Mouse (Mus musculus) mature B cell (primary cell): ENCODE measurements around the gene Stk4.

Source experiments
- in situ Hi-C: fragments of 300-500 bp; cut with MboI; formaldehyde crosslinking; loops from 2 replicates; pipeline ENCODE4 v1.14.3; 2019

Stk4 gene

DNA sequence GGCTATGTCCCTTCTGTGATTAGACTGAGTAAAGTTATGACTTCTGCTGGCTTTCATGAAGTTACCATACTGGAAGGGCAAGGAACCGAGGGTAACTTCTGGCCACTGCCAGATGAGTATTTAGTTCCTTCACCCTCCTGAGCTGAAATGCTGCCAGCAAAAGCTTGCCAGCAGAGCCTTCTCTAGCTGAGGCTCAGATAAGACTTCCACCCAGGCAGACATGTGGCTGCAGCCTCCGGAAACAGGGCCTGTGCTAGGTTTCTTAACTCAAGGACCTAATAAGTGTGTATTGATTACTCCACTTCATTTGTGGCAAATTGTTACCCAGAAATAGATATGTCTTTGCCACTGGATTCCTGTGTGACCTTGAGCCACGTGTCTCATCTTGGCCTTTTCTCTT lies 103.3 kb downstream of the Stk4 start:
- in situ Hi-C loops: no loop called here

GRCm38 (mm10) chr2:164174649-164175395 lies 104.7 kb downstream of the Stk4 start:
- in situ Hi-C loops: no loop called here

DNA sequence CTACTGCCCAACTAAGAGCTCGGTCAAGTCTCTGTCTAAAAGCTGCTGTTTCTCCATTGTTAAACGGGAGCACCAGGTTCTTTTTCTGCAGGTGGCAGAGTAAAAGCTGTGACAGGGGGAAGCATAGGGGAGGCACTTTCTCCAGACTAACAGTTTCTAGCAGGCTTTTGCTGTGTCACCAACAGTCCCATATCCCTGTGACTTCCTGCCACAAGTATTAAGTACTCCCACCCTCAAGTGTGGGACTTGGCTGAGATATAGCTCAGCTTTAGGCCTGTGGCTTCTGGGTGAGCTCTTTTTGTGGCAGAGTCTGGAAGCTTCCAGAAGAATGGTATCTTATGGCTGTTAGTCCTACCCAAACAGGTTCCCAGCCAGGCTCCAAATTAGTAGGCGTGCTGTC lies 105.7 kb downstream of the Stk4 start:
- in situ Hi-C loops: no loop called here

- in situ Hi-C loops: no loop called here
These were observed 107.7 kb downstream of the Stk4 start for GRCm38 (mm10) chr2:164177831-164178230.

DNA sequence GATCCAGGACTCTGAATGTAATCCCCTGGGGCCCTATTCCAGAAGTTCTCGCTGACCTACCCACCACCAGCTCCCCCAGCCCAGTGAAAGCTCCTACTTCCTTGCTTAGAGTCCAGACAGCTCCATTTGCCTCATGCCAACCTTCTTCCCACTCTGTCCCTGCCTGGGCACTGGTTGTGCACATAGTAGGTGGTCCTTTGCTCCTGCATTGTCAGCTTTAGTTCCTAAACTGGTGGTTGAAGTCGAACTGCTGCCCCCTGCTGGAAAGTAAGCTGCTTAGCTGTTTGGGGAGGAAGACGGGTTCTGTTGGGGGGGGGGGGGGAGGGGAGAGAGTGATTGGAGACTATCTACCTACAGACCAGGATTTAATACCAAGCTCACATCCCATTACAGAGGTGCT lies 110.0 kb downstream of the Stk4 start:
- in situ Hi-C loops: no loop called here

DNA sequence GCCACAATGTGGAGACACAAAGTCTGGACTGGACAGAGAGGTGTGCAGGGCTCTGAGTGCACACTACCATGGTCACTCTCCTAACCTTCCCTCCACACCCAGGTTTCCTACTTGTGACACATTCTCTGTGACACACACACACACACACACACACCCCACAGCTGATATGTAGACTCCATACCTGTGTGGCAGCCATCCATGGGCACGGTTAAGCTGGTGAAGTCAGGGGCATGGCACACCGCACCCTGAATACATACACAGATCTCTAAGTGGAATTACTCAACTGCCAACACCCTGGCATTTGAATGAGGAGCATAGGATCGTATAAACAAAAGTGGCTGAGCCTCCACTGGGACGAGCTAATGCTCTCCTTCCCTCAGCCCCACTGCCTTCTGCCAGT lies 110.6 kb downstream of the Stk4 start:
- in situ Hi-C loops: no loop called here

GRCm38 (mm10) chr2:164182692-164183255 lies 112.7 kb downstream of the Stk4 start, which contains the start of gene Wfdc5:
Wfdc5 (minus strand) TSS chr2:164182742.
- in situ Hi-C loops: no loop called here

- in situ Hi-C loops: no loop called here
These were observed 113.2 kb downstream of the Stk4 start for GRCm38 (mm10) chr2:164183340-164183739.

GRCm38 (mm10) chr2:164184145-164184719 lies 114.1 kb downstream of the Stk4 start:
- in situ Hi-C loops: no loop called here

- in situ Hi-C loops: no loop called here
These were observed 118.6 kb downstream of the Stk4 start for GRCm38 (mm10) chr2:164188722-164189121.

DNA sequence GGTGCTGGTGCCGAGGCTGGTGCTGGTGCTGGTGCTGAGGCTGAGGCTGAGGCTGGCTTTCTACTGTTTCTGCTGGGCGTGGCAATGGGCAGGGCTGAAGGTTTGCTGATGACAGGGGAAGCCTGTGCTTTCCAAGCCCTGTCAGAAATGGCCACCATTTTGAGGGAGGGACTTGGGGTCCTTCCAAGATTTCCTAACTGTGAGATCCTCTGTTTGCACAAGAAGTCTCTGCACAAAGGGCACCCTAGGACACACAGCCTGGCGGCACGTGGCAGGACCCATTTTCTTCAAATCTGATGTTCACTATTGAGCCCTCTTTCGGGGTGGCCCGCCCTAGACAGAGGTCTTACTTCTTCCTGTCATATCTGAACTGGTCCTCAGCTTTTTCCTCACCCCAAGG lies 120.5 kb downstream of the Stk4 start, which contains the start of gene Wfdc12:
Wfdc12 (minus strand) TSS at position 33 of the 400 bp plus-strand sequence.
- in situ Hi-C loops: no loop called here

DNA sequence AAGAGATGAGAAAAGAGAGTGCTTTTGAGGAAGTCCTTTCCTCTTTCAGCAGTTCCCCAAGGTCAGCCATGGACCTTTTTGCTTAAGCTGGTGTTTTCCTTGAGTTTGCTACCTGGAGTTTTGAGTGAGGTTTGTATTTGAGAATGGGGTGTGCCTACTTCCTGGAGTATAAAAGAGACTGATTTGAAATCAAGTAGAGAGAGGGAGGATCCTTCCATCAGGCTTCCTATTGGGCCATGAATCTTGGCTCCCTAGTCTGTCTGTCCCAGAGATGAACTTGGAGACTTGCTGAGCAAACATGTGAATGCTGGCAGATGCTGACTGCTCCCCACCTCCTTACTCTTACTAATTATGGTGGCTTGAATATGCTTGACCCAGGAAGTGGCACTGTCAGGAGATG lies 122.2 kb downstream of the Stk4 start:
- in situ Hi-C loops: no loop called here

DNA sequence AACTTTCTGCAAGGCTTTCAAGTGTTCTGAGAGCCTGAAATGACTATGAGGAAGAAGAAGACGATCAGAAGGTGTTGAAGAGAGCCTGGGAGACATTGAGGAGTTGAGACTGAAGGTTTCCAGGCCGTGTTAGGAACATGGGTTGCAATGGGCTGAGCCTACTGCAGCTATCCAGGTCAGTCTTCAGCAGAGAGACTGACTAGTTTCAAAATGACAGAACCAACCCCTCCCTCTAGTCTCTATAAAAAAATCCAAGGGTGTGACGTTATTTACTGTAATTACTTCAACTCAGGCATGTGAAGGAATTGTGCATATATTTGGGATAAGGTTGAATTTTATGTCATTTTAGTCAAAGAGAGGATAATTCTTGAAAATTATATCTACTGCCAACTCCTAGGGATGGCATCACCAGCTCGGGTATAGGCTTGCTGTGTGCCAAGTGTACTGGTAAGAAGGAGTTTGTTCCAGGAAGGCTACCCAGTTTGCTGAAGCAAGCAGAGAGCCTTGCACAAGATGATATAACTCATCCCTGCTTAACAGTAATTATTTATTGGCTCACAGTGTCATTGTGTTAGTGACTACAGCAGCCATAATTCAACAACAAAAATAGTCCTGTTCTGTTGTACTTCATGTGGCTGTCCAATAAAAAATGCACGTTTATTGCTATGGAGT lies 125.0 kb downstream of the Stk4 start:
- in situ Hi-C loops: no loop called here

DNA sequence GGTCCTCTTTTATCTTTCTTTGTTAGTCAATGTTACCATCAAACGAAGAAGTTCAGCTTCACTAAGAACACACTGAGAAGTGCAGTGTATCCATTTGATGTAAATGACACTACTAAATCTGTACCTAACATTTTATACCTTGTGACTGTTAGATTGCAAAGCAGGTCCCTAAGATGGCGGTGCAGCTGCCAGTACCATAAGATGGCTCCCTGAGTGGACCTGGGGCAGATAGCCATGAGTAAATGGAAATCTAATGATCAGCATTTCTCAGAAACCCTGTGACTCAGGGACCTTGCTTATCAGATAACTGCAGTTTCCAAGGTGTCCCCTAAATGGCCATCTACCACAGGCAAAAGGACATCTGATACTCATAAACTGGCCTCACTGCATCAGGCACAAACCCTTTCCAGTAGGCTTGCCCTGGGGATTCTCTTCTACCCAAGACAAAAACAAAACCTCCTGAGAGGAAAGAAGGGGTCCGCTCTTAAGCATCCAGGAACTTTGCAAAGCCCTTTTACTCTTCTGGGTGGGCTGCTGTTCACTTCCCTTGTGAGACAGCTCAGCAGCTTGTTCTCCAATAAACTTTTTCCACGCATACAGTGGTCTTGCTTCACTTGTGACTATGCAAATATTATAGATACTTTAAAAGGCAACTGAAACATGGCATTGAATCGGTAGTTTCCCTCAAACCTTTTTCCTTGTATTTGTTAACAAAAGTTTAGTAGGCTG lies 126.0 kb downstream of the Stk4 start:
- in situ Hi-C loops: no loop called here

DNA sequence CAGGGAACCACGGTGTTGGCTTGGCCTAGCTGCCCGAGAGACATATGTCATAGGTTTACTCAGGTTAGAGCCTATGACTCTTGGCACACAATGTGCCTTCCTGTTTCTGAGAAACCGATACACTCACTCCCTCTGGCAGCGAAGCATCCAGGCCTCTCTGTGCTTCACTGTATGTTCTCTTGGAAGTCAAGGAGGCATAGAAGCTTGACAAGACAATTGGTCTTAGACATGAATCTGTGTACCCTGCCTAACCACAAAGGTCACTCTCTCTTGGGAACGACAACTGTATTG lies 126.5 kb downstream of the Stk4 start:
- in situ Hi-C loops: no loop called here

GRCm38 (mm10) chr2:164199626-164200327 lies 129.7 kb downstream of the Stk4 start, which contains the start of gene Wfdc15a:
Wfdc15a (minus strand) TSS chr2:164200130.
- in situ Hi-C loops: no loop called here
